Mouse (Mus musculus) adrenal gland, postnatal 10 days (tissue): ENCODE measurements at regions not wholly inside any gene's neighbourhood (a gene's known extent, or its start where the extent isn't known, plus 50 kb on each side); places are given as distances from the start of the nearest gene placed in this dataset.
"Not testable (repeated sequence)": the region's sequence is repeated elsewhere in the genome, so short reads cannot be mapped to it uniquely, and the experiment has no call there.

Source experiments
- DNase-seq: peaks from one replicate; pipeline ENCODE4 v3.0.0; 2021; ENCODE audit warnings: mixed read lengths

DNA sequence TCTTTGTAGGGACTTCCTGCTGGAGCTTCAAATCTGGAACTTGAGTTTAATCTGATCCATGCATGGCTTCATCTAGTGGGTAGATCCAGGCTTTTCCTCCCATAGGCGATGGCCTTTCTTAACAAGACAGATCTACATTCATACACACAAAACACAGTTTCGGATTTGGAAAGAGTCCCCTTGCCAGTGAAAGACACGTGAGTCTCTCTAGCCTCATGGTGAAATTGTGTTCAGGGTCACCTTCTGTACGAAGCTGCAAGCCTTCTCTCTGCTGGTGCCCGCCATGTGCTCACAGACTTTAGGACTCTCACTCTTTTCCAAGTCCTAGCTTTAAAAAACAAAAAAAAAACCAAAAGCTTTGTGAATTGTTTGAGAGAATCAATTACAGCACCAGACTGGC is 51.4 kb upstream of the Dlx2 start:
- DNase-seq, result peak; percentile 19

DNA sequence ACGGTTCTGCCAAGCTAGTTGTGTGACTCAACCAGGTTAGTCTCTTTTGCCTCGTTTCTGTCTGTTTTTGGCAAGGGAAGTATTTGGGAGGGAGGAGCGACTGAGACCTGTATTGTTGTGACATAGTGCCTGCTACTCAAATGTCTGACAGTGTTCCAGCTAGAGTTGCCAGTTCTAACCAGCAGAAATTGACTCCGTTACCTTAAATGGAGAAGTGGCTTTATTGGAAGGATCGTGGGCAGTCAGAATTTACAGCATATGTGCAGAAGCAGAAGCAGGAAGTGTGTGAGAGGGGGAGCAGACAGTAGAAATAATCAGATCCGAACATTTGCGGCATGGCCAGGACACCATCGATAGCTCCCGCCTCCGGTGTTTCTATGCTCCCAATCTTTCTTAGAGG is 51.8 kb upstream of the Dlx2 start:
- peak; percentile 27 for DNase-seq

GRCm38 (mm10) chr2:71598778-71599177 is 52.2 kb upstream of the Dlx2 start:
- peak; percentile 90 for DNase-seq

GRCm38 (mm10) chr2:71600213-71600612 is 53.7 kb upstream of the Dlx2 start:
- DNase-seq, result no peak

DNA sequence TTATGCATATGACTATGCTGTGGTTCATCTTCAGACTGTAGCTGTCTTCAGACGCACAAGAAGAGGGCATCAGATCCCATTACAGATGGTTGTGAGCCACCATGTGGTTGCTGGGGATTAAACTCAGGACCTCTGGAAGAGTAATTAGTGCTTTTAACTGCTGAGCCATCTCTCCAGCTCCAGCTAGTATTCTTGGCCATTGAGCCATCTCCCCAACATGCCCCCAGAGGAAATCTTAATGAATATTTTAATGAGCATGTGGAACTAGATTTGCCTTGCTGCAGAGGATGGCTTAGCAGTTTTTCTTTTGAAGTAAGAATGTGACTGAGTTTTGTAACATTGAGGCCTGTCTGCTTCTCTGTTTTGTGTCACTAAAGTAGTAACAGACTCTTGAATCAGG is 54.4 kb upstream of the Dlx2 start:
- no peak for DNase-seq

- not testable (repeated sequence) for DNase-seq
Measured at GRCm38 (mm10) chr2:71603796-71604195, 57.2 kb upstream of the Dlx2 start.

DNA sequence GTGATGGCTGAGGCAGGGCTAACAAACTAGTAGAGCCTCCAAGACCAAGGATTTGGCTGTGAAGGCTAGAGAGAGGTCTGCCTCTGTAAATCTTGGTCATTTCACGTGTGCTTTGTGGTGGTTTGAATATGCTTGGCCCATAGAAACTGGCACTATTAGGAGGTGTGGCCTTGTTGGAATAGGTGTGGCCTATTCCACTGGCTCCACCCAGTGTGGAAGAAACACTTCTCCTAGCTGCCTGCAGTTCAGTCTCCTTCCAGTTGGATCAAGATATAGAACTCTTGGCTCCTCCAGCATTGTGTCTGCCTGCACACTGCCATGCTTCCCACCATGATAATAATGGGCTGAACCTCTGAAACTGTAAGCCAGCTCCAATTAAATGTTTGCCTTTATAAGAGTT is 59.1 kb upstream of the Dlx2 start:
- no peak for DNase-seq

DNA sequence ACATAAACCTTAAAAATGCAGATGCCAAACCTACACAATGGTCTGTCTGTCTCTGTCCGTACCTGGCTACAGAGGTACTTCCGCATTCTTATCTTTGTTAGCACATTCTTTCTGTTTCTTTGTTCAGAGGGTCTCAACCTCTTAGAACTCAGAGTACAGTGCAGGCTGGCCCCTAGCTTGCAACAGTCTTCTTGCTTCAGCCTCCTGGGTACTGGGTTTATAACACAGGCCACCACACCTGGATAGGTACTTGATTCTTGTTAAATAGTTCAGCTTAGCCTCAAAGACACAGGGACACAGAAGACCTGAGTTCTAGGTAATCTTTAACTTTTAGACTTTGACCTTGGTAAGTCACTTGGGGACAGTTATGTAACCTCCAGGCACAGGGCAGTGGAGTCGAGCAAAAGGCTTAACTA is 60.5 kb upstream of the Dlx2 start:
- DNase-seq, result no peak

GRCm38 (mm10) chr2:71613216-71613615 is 66.7 kb upstream of the Dlx2 start:
- DNase-seq, result no peak

DNA sequence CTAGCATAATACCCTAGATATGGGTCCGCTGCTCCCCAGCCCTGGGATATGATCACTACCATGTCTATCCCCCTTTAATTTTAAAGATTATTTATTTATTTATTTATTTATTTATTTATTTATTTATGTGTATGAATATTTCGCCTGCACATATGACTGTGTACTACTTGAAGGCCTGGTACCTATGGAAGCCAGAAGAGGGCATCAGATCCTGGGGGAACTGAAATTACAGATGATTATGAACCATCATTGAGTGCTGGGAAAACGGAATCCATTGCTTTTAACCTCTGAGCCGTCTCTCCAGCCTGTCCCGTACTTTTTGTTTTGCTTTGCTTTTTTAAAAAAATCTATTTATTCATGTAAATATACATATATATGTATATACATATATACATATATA is 70.0 kb upstream of the Dlx2 start:
- DNase-seq, result no peak

DNA sequence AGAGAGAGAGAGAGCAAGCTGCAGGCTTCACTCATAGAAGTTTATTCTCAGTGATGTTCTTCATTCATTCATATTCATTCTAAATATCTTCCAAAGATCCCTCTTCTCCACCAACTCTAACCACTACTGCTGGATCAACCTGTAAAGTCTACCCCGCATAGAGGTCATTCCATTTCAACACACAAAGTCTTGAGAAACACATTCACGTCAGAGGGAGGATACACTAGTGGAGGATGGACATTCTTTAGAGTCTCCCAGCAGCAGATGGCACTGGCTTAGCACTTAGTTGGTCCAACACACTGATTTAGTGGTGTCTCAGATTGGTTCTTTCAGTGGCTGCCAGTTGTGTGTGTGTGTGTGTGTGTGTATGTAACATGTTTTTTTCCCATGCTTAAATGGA is 74.9 kb upstream of the Dlx2 start:
- no peak for DNase-seq

DNA sequence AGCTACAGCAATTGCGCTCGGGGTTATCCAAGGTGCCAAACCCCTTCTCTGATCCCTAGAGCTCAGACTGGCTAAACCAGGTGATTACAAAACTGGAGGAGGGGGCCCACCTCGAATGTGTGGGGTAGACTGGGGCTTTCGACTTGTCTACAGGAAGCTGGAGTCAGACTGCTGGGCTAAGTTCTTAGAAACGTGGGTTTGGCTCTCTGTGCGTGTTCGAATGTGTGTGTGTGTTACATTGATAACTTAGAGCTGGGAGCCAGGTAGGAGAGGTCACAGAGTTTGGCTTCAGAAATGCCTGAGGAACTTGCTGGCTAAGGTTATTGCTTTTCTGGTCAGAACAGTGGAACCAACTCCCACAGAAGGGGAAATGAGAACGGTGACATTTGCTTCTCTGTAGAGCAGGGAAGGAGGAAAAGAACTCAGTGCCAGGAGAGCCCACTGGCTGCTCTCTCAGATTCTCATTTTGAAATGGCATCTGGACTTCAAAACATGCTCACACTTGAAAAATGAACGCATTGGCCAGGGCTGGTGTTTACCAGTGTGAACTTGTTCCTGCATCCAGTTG is 76.1 kb upstream of the Dlx2 start:
- no peak for DNase-seq

GRCm38 (mm10) chr2:71623134-71623533 is 76.6 kb upstream of the Dlx2 start:
- DNase-seq, result no peak

GRCm38 (mm10) chr2:71625298-71625902 is 78.8 kb upstream of the Dlx2 start:
- DNase-seq, result no peak

DNA sequence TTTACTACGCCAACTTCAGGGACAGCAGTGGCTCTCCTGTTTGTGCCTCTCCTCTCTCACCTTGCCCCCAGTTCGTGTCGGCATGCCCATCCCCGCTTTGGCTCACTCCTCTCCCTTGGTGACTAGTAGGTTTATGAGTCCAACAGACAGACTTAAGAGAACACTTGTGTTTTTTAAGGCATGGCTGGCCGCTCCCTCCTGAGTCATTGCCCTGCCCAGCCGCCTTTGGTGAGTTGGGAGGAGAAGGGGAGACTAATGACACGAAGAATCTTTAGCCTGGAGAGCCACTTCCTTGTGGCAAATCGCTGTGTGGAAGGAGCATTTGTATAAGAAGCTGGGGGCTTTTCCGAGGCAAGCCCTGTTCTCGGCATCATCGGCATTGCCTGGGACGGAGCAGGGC is 79.8 kb upstream of the Dlx2 start:
- no peak for DNase-seq

- peak; percentile 47 for DNase-seq
Measured at GRCm38 (mm10) chr2:71627097-71627755, 80.7 kb upstream of the Dlx2 start.

GRCm38 (mm10) chr2:71628821-71629220 is 82.3 kb upstream of the Dlx2 start:
- DNase-seq, result no peak

GRCm38 (mm10) chr2:71629301-71630142 is 83.0 kb upstream of the Dlx2 start:
- peak; percentile 29 for DNase-seq

DNA sequence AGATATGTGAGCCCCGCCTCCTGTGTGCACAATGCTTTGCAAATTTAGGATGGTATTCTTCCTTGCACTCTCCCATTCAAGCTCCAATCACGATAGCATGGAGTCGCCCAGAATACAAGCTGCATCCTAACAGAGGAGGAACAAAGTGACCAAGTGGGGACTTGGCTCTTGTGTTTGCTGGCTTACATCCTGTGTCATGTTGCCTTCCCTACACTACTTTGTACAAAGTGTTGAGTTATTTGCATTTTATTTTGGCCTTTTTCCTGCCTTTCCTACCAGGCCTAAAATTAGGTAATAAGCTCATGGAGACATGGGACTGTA is 83.5 kb upstream of the Dlx2 start:
- no peak for DNase-seq

- no peak for DNase-seq
Measured at GRCm38 (mm10) chr2:71633471-71633870, 86.9 kb upstream of the Dlx2 start.

- no peak for DNase-seq
Measured at GRCm38 (mm10) chr2:71634471-71634870, 87.9 kb upstream of the Dlx2 start.

DNA sequence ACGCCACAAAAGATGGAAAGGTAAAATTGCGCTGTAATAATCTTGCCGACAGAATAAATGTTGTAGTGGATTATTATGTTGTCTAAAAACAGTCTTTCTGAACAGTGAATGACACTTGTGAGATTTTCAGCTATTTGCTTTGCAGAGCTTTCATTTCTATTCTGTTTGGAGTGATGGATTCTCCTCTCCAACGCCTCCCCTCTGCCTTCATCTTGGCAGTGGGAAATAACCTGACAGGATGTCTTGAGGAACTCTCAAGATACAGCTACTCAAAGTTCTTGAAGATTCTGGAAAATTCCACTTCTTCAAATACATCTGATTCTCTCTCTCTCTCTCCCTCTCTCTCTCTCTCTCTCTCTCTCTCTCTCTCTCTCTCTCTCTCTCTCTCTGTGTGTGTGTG is 89.6 kb upstream of the Dlx2 start:
- DNase-seq, result no peak

GRCm38 (mm10) chr2:71636590-71636989 is 90.0 kb upstream of the Dlx2 start:
- no peak for DNase-seq
